Mouse (Mus musculus) brain, embryonic 18.5 days (tissue): ENCODE measurements around the gene Abca4.
"Not testable (repeated sequence)": the region's sequence is repeated elsewhere in the genome, so short reads cannot be mapped to it uniquely, and the experiment has no call there.

Source experiments
- DNase-seq: peaks from one replicate; pipeline ENCODE4 v3.0.0-alpha.2; 2012; ENCODE audit warnings: low read depth, low spot score

The Abca4 gene

DNA sequence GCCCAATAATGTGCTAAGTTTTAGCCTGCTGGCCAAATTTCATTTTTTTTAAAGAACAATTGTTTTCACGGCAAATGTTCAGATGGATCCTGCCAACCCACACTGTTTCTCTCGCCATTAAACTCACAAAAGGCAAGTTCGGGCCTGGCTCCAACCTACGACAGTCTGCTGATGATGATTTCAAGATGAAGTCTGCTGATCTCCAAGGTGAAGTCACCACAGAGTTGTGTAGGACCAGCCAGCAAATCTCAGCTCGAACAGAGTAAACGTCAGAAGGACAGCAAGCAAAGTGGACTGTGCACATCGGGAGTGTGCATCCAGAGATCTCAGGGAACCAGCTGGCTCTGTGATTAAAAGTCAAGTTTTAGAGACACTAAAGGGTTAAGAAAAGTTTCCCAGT, 166.6 kb downstream of the Abca4 start:
- DNase-seq: no peak

DNA sequence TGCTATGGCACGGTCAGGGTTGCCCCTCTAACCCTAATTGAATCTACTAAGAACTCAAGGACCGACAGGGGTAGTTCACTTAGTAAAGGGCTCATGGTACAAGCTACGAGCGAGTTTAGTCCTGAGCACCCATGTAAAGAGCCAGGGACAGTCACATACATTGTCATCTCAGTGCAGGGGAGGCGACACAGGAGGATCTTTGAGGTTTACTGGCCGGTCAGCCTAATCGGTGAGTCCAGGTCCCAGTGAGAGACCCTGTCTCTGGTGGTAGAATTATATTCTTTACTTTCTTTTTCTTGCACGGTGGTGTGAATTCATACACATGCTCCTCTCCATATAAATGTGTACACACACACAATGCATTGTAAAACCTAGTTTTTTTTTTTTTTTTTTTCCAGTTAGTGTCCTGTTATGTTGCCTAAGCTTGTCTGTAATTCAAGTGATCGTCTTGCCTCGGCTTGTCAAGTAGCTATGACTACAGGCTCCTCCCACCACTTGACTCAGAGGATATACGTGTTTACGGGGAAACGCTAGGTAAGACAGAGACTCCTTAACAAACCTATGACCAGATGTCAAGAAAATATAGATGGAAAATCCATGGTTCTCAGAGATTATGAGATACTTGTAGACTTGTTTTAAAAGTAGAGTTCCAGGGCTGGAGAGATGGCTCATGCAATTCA, 167.3 kb downstream of the Abca4 start:
- no peak for DNase-seq

DNA sequence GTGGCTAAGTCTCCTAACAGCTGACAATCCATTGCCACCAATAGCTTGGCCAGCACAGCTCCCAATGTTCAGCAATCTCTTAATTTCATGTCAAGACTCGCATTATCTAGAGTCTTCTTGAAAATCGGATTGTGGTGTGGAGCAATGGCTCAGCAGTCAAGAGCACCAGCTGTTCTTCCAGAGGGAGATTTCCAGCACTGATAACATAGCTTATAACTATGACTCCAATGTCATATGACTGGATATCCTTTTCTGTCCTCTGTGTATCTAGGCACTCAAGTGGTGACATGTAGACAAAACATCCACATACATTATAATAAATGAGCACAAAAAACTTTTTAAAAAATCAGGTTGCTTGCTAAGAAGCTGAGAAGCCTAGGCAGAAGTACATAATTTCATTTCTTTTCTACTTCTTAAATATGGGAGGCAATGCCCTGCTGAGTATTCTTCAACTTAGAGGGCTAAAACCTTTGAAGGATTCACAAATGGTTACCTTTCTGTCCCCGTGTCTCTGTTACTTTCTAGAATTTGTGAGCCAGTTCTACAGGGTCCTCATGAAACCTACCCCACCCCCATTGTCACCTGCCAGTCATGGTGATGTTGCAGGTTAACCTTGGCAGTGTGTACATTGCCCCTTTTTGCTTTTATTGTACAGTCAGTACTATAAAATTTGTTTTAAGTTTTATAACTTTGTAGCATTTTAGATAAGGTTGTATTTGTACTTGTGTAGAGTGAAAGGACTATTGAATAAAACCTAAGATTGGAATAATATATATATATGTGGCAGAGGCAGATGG, 177.2 kb downstream of the Abca4 start:
- DNase-seq: no peak

DNA sequence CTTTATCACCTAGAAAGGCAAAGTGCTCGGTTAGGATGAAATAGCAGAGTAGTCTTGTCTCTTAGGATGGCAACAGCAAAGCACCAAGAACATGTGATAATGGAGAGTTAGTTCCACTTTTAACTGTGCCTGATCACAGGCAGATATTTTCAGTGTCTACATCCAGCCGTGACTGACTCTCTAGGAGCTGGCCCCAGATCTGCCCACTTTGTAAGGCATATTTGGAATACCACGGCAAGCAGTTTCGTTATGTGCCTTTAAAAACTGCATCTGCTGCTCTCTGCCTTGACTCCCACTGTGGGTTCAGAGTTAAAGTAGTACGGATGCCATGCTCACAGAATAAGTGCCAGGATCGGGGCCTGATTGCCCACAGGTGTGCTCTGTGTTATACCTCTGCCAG, 182.7 kb downstream of the Abca4 start:
- not testable (repeated sequence) for DNase-seq
